Mouse (Mus musculus) CD4-positive, CD25-positive, alpha-beta regulatory T cell, adult 2 months (primary cell): ENCODE data around the gene Kcne3.

Source experiments
- DNase-seq: peaks from one replicate; pipeline ENCODE4 v3.0.0-alpha.2; 2012; ENCODE audit warnings: low read depth, low spot score

The Kcne3 gene

DNA sequence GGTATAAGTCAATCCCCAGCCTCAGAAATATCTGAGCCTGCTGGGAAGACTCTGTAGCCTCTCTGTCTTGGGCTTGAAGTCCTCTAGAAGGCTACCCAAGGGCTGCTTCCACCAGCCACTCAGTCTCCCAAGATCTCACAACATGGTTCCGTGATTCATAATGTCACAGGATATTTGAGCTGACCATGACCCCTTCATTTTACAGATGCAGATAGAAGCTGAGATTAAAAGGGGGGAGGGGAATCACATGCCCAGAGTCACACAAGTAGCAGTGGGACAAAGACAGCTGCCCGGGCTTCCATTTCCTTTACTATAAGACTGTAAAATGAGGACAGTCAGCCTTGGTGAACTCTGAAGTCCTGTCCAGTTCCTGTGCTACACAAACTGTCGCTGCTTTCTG is 5.3 kb downstream of the Kcne3 start:
- DNase-seq = no peak

DNA sequence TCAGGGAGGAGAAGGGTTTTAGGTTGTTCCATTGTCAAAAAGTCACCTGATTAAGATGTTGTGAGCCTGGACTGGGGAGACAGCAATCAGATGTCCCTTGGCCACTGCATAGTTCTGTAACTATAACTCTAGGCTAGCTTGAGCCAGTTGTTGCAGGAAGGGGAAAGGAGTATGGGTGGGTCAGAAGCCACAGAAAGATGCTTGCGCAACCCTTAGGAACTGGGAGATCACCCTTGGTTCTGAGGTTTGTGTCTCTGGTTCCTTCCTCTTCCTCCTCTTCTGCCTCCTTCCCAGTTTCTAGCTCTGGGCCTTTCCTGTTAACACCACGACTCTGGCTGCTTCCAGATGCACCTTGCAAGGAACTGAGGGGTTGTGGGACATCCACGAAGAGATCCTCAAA is 6.1 kb downstream of the Kcne3 start:
- no peak for DNase-seq

DNA sequence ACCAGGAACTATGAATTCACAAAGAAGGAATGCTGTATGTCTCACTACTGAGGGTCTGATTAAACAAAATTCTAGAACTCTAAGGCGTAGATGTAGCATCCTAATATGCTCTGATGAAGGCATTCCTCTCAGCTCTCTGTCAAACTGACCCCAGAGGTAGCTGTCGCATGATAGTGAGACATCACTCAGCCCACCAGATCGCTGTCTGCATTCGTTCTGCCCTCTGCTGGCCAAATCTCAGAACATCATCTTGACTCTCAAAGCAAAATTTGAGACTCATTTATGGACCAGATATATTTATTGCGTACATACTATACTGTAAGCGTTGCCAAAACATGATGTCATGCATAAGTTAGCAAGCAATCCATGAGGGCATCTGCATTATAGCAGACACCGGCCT is 11.3 kb downstream of the Kcne3 start:
- peak; percentile 60 for DNase-seq

DNA sequence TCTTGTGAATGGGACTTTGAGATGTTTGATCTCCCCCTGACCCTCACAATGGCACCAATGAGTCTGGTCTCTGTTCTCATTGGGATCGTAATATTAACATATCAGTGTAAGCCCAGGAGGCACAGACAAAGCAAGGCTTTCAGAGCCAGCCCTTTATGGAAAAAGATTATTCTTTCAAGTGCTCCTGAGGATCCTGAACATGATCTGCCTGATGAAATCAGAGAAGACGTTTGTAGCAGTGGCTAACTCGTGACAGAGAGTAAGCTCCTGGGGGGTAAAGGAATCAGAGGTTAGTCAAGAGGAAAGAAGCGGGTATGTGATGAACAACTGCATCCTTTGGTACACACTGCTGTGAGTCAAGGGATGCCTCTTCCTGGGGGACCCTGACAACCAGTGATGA is 13.9 kb downstream of the Kcne3 start:
- DNase-seq = no peak

DNA sequence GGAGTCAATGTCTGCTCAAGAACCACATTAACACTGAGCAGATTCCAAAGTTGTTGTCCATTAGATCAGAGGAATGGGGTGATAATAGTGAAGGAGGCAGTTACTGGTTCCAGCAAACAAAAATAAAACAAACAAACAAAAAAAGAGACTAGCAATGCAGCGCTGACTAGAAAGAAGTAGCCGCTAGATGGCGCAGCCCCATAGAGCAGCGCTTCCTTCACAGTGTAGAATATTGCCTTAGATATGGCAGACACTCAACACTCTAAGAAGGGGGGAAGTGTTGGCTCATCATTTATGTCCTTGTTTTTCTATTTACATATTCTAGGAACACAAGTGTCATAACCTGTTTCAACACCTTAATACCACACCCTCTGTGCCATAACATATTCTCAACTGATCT is 14.5 kb downstream of the Kcne3 start:
- peak; percentile 79 for DNase-seq

DNA sequence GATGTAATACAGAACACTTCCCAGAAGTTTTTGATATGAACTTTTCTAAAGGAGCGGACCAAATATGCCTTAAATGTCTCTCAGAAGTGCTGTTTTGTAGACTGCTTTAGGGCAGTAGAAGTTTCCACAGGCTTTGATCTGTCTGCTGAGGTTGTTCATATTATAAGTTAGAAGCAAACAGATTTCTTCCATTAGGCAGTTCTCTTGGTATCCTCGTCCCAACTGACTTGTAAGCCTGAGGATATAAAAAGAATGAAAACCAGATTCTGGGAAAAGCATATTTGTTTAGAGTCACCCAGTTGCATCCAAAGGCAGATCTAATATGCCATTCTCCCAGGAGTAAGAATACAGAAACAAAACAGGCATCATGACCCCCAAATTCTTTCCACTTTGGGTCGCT is 24.9 kb downstream of the Kcne3 start:
- DNase-seq = no peak

DNA sequence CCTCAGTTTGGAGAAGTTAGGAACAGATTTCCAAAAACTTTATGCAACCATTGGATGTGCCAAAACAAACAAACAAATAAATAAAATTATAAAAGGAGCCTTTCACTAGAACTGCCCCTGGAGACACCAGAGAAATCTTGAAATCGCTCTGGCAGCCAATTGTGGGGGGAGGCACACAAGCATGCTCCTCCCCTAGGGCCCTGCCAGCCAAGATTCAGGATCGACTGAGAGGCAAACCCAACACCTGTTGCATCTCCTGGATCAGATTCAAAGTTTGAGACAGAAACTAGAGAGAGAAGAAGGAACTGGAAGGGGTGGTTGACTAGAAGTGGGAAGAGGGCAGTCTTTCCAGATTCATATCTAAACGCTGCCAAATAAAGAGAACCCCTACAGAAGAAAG is 27.3 kb downstream of the Kcne3 start:
- DNase-seq = no peak

DNA sequence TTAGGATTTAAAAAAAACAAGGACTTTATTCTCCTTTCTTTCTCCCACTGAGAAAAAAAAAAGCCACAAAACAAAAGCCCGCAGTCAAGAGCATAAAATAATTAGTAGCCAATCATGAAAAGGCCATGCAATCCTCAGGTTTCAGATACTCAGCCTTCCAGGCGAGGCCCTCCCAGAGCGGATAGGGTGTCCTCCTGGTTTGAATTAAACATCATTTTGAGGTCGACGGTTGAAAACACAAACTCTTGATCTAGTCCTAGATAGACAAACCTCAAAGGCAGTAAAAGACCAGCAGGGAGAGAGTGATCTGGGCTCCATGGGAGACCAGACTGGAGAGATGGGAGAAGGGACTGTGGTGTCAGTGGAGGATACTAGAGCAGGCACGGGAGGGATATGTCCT is 28.6 kb downstream of the Kcne3 start:
- DNase-seq = no peak

DNA sequence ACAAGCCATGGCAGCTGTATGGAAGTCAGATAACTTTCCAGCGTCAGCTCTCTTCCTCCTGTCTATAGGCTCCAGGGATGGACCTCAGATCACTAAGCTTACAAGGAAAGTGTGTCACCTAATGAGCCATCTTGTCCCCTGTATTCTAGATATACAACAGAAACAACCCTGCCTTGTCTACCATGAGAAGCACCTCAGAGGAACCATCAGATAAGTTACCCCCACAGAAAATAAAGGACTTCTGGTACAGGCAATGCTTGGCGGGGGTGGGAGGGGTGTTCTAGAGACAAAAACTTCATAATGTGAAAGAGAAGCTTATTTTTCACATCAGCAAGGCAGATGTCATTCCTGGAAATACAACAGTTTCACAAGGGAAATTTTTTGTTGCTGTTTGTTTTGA is 29.8 kb downstream of the Kcne3 start:
- DNase-seq = no peak

DNA sequence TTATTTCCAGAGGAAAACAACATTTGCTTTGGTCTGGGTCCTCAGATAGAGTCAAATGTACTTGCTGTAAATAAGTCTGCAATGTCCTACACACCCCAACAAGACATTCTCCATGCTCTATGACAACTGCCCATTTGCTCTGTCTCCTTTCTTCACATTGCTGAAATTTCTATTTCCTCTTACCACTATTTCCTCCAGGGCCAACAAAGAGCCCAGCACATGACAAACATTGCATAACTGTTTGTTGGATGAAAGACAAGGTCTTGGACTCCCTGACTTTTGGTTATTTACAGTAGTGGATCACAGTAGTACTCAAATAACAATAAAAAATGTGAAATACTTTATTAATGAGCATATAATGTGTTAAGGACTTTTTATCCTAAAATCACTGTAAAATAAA is 31.6 kb downstream of the Kcne3 start:
- no peak for DNase-seq

DNA sequence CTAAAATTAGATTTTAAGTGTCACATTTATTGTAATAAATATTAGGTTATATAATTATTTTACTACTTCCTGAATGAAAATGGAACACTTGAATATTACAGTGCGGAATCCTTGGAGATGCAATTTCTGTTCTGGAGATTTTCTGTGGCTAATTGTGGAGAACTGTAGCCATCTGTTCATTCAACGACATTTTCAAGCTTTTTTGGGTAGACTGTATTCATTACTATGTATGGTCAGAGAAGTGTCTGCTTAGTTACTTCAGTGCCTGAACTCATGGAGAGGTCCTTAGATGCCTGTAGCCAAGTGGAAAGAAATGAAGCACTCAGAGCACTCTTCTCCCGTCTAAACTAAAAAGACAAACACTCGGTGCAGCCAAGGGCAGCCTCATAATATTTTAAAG is 38.0 kb downstream of the Kcne3 start:
- DNase-seq = no peak

DNA sequence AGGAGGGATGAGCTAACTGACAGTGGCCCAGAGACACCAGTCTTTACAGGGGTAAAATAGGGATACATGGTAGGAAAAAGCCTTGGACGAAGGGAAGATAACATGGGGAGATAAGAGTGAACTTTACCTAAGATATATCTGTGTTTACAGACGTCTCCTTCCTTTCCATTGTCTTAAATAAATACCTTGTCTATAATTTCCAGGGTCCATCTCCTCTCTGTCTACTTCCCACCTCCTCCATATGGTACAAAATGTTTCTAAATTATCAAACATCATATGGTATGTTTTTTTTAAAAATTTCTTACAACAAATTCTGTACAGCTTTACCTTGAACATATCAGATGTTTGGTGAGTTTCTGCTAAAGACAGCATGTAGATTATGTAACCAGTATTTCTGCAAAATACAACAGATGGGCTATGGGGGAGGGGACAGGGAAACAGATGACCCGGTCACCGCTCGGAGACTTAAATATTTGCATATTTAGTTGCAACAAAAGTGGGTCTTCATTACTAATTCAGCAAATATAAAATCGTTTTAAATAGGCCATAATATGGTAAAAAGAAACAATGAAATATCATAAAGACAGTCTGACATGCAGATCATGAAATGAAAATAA is 38.9 kb downstream of the Kcne3 start:
- no peak for DNase-seq

DNA sequence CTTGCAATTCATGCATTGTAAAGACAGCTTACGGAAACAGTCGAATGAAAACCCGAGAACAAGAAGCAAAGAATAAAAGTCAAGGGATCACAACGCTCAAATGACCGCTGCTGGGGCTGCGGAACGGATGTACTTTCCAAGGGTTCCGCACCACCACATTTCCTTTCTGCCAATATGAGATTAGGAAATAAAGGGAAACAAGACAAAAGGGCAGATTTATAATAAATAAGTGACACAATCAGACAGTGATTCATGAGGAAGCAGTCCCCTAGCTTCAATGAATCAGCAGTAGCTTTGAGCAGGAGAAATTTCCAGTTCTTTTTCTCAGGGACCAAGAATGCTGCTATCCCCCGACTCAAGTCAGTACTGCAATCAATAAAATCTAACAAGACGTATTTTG is 39.7 kb downstream of the Kcne3 start:
- DNase-seq = no peak

DNA sequence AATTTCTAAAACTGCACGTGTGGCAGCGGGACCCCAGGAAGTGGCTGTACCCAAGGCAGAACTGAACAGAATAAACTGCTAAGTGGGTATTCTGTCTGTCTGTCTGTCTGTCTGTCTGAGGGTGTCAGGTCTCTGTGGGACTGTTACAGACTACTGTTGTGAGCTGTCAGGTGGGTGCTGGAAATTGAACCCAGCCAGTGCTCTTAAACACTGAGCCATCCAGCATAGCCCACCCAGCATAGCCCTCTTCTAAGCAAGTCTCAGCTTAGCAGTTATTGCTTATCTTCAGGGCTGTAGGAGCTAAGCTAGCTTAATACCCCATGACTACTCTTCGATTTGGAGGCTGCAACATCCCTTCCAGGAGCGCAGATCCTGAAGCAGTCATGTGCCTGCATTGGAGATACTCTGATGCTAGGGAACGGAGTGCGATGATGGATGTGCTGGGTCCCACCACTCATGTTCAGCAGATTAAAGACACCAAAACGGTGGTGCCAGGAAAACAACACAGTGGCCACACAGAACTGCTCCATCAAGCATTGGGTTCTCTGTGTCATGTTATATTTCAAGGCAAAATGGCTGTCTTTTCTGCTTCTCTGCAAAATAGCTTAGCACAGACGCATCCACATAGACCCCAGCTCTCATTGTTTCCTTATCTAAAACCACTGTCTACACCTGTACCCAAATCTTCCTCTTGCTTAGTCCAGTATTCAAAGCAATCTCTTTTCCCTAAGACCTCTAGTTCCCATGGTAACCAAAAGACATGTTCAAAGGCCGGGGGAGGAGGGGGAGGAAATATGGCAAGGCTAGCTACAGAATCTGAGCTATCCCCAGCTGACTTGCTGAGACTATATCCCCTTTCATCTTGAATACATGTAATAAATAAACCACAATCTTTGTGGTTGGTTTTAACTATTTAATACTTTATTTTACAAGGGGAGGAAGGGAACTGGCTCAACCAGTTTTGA is 40.6 kb downstream of the Kcne3 start:
- no peak for DNase-seq

DNA sequence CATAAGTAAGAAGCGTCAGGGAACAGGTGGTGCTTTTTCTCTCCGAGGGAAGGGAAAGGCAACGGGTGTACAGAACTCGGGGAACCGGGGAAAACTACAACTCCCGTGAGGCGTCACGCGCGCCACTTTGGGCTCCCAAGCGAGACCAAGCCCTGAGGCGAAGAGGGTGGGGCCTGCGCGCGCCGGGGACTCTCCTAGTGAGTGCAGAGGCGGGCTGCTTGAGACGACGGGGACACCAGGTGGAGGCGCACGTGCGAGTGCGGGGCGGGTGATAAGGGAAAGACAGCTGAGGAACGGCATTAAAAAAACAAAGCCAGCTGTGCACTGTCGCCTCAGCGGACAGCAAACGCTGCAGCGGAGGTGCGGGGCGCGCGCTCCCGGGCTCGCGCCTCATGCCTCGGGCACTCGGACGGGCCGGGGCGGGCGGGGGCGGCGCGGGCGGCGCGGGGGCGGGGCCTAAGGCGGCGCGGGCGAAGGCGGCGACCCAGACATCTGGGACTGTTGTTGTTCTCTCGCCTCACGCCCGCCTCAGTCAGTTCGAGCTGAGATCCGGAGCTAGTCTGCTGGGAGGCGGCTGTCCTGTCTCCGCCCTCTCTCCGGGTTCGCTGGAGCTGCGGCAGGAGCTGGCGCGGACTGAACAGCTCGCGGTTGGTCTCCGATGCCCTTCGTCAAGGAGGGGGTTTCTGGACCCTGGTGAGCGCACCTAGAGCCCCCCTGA is 51.0 kb downstream of the Kcne3 start, which contains the start of gene Pgm2l1:
Pgm2l1 (plus strand) TSS at position 237 of the 718 bp plus-strand sequence.
- peak; percentile 97 for DNase-seq

DNA sequence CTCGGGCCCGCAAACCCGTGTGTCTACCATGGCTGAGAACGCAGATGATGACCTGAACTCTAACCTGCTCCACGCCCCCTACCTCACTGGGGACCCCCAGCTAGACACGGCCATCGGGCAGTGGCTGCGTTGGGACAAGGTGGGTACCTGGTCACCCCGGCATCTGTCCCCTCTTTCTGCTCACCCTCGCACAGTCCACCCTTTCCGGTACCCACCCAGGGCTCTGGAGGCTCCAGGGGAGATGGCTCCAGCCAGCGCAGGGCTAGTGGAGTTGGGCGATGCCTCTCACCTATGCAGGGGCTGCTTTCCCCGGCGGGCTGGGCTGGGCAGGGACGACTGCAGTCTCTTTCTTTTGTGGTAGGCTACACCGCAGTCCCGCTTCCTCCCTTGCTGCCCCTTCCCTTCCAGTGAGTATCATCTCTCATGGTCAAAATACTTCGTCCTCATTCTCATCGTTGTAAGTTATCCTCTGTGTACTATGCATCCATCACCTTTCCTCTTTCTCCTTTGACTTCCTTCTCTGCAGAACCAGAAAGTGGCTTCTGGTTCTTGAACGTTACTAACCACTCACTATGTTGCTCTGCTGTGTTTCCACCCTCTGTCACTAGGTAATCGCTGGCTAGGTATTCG is 51.7 kb downstream of the Kcne3 start:
- peak; percentile 48 for DNase-seq

DNA sequence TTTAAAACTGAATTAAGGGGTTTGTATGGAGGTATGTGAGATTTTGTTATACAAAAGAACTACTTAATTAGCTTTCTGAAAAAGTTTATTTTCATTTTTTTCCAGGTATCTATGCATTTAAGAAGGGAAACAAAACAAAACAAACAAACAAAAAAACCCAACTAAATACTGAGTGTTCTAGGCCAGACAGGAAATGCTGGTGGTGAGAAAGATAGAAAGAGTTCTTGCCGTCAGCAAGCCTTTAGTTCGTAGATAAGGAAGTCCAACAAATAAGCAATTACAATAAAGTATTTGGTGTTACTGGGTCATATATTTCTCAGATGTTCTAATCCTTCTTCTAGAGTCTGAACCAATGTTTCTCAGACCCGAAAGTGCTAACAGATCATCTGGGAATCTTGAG is 52.7 kb downstream of the Kcne3 start:
- peak; percentile 34 for DNase-seq

DNA sequence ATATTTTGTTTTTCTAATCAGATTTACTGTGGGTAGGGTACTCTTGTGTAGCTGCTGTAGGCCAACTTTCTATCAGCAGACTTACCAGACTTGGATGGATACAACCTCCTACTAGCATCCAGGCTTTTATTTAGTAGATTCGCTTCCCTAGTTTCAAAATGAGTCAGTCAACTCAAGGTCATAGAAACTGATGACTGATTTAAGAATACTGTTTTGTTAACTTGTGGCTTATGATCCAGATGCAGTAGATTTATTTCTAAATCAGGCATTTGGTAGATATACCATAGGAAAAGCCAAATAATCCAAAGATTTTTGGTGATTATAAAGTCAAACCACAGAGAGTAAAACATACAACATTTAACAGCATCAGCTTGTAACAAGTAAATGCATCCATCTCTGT is 54.3 kb downstream of the Kcne3 start:
- DNase-seq = no peak

DNA sequence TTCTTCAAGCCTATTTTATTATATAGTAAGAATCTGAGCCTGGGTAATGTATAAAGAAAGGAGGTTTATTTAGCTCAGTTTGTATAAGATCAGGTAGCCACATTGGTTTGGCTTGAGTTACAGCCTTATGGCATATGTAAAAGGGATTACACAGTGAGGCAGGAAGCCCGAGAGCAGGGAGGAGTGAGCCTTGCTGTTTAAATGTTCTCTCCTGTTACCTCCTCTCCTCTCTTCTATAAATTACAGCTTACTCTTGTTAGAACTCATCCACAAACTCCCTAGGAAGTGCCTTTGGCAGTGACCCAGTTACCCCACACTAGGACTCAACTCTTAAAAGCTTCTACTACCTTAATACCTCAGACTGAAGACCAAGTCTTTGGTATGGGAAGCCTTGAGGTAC is 55.4 kb downstream of the Kcne3 start:
- no peak for DNase-seq

DNA sequence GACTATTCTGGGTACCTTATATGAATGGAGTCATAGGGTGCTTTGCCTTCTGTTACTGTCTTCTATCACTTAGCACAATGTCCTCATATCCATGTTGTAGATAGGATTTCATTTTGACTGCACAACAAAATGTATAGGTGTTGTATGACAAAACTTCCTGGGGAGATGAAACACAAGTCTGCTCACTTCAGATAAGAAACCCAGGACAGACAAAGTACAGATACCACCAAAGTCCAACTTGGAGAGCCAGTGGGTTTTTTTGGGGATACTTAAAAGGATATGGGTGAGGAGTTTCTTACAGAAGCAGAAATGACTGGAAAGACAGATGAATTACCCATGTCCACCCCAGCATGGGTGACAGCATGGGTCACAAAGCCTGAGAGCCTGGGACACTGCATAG is 57.4 kb downstream of the Kcne3 start:
- DNase-seq = peak; percentile 2
